Mouse (Mus musculus) left cerebral cortex, adult 11 months (tissue): ENCODE measurements around the gene Card10.
A peak's percentile ranks its signal among the peaks of the same experiment; 100 is the strongest.

Experiments
- DNase-seq: peaks from one replicate; pipeline ENCODE4 v3.0.0; 2022; ENCODE audit warnings: low spot score

Gene Card10

GRCm38 (mm10) chr15:78834233-78835005, 31.6 kb upstream of the Card10 start:
- no peak for DNase-seq

GRCm38 (mm10) chr15:78833582-78833981, 30.7 kb upstream of the Card10 start:
- DNase-seq, result no peak

GRCm38 (mm10) chr15:78832701-78833123, 29.9 kb upstream of the Card10 start:
- DNase-seq, result peak; percentile 68

GRCm38 (mm10) chr15:78831720-78832657, 29.1 kb upstream of the Card10 start:
- DNase-seq, result no peak

GRCm38 (mm10) chr15:78830742-78831719, 28.2 kb upstream of the Card10 start:
- DNase-seq, result no peak

- DNase-seq, result no peak
These were observed 26.8 kb upstream of the Card10 start for GRCm38 (mm10) chr15:78829636-78830035.

- no peak for DNase-seq
These were observed 25.5 kb upstream of the Card10 start for GRCm38 (mm10) chr15:78828315-78828714.

- no peak for DNase-seq
These were observed 23.7 kb upstream of the Card10 start for GRCm38 (mm10) chr15:78826213-78827204.

GRCm38 (mm10) chr15:78816074-78816391, 13.2 kb upstream of the Card10 start:
- no peak for DNase-seq

GRCm38 (mm10) chr15:78815314-78816073, 12.7 kb upstream of the Card10 start:
- no peak for DNase-seq

GRCm38 (mm10) chr15:78813603-78814002, 10.8 kb upstream of the Card10 start:
- DNase-seq, result no peak

- DNase-seq, result no peak
These were observed 7.3 kb upstream of the Card10 start for GRCm38 (mm10) chr15:78810146-78810545.

GRCm38 (mm10) chr15:78809739-78810138, 6.9 kb upstream of the Card10 start:
- DNase-seq, result no peak

- no peak for DNase-seq
These were observed 6.1 kb upstream of the Card10 start for GRCm38 (mm10) chr15:78808980-78809379.

GRCm38 (mm10) chr15:78807141-78807540, 4.3 kb upstream of the Card10 start:
- no peak for DNase-seq

- no peak for DNase-seq
These were observed 3.8 kb upstream of the Card10 start for GRCm38 (mm10) chr15:78806614-78807013.

GRCm38 (mm10) chr15:78805351-78805750, 2.5 kb upstream of the Card10 start:
- DNase-seq, result no peak

- no peak for DNase-seq
These were observed 1.5 kb upstream of the Card10 start for GRCm38 (mm10) chr15:78804326-78804725.

- DNase-seq, result no peak
These were observed 658 bp upstream of the Card10 start for GRCm38 (mm10) chr15:78803499-78803900.
